Mouse (Mus musculus) hindbrain, embryonic 10.5 days (tissue): ENCODE results near the gene 1700034I23Rik. TPM values are rescaled to one million over a fixed set of nuclear protein-coding genes. Genes with fewer than 3 reads are reported as not detected.
A peak's percentile ranks its signal among the peaks of the same experiment; 100 is the strongest.
"Not testable (repeated sequence)": the region's sequence is repeated elsewhere in the genome, so short reads cannot be mapped to it uniquely, and the experiment has no call there.

Experiments used
- DNase-seq: peaks from one replicate; pipeline ENCODE4 v3.0.0-alpha.2; 2017; ENCODE audit warnings: low spot score
- H3K27ac ChIP-seq: fragments of 300-500 bp; sonication (generic); 2 replicates; pipeline ENCODE4 v1.5.1; 2016; ENCODE audit warnings: mild to moderate bottlenecking, moderate library complexity
- H3K27me3 ChIP-seq: fragments of 300-500 bp; sonication (generic); 2 replicates; pipeline ENCODE4 v1.6.1; 2016; ENCODE audit warnings: mild to moderate bottlenecking; ENCODE audit not compliant: poor library complexity, insufficient read depth, severe bottlenecking
- H3K36me3 ChIP-seq: fragments of 300-500 bp; sonication (generic); 2 replicates; pipeline ENCODE4 v1.6.1; 2016; ENCODE audit warnings: mild to moderate bottlenecking, moderate library complexity
- H3K4me1 ChIP-seq: fragments of 300-500 bp; sonication (generic); replicated peaks from 2 replicates; pipeline ENCODE4 v1.6.1; 2016; ENCODE audit warnings: mild to moderate bottlenecking
- H3K4me3 ChIP-seq: fragments of 300-500 bp; sonication (generic); 2 replicates; pipeline ENCODE4 v1.5.1; 2016; ENCODE audit warnings: mild to moderate bottlenecking, moderate library complexity
- H3K9me3 ChIP-seq: fragments of 300-500 bp; sonication (generic); 2 replicates; pipeline ENCODE4 v1.6.1; 2016; ENCODE audit warnings: mild to moderate bottlenecking, moderate library complexity
- WGBS: fragments of 180-500 bp; shearing (Covaris S2); methylation state at CpG from one replicate; pipeline ENCODE4 v1.1.7; 2016; 5-methylcytosine and 5-hydroxymethylcytosine counted together
- polyA plus RNA-seq: library from polyadenylated mRNA; unstranded; fragments of >200 nt; fragmentation: Nextera tagmentation; extraction: Ambion mirVana; gene quantifications from 2 replicates; pipeline ENCODE4 v1.2.1, GENCODE M21; 2016

The 1700034I23Rik gene
- 0.10 and 0.17 TPM in 2 replicates for polyA plus RNA-seq

GRCm38 (mm10) chr3:40902443-40902842 lies at the start of gene 1700034I23Rik:
Gene 1700034I23Rik (minus strand): TSS chr3:40902543.
- not testable (repeated sequence) for H3K27ac ChIP-seq, H3K27me3 ChIP-seq, H3K4me3 ChIP-seq, DNase-seq, H3K9me3 ChIP-seq, H3K36me3 ChIP-seq, H3K4me1 ChIP-seq
- over 99% methylated on average over 8 of the region's 10 CpGs for WGBS

- Histone ChIP-seq H3K27ac (no peak overlapping the region), H3K27me3 (peaks cover 44% of the 10 kb centered on the region), H3K9me3 (no peaks in the 10 kb centered on the region), H3K4me1 (peaks cover 20% of the 10 kb centered on the region; the same call in 1 of the 2 replicates), H3K36me3 (no peaks in the 10 kb centered on the region), H3K4me3 (peak overlapping the region; percentile 78)
- 16% methylated on average over 7 of the region's 7 CpGs for WGBS
- DNase-seq = no peak
Observed at GRCm38 (mm10) chr3:40951365-40951764, 49.0 kb upstream of the 1700034I23Rik start.

GRCm38 (mm10) chr3:40950601-40951201 lies 48.4 kb upstream of the 1700034I23Rik start:
- peak; percentile 59 for DNase-seq
- Histone ChIP-seq H3K4me1 (peaks cover 20% of the 10 kb centered on the region; the same call in 1 of the 2 replicates), H3K36me3 (no peaks in the 10 kb centered on the region), H3K9me3 (no peaks in the 10 kb centered on the region), H3K4me3 (peak overlapping the region; percentile 78), H3K27me3 (peaks cover 44% of the 10 kb centered on the region), H3K27ac (peak overlapping the region; percentile 90)
- WGBS = under 1% methylated on average over 43 of the region's 43 CpGs

- peak; percentile 56 for DNase-seq
Observed at GRCm38 (mm10) chr3:40949903-40950600, 47.7 kb upstream of the 1700034I23Rik start.

GRCm38 (mm10) chr3:40949170-40949902 lies 47.0 kb upstream of the 1700034I23Rik start, which contains the start of gene Larp1b:
Gene Larp1b (plus strand): TSS chr3:40949828.
- WGBS = under 1% methylated on average over 66 of the region's 66 CpGs
- Histone ChIP-seq H3K9me3 (no peaks in the 10 kb centered on the region), H3K27ac (peak within 1 kb of the TSS; percentile 90), H3K36me3 (no peaks in the 10 kb centered on the region), H3K27me3 (peaks cover 44% of the 10 kb centered on the region), H3K4me3 (peak within 1 kb of the TSS; percentile 78), H3K4me1 (peaks cover 20% of the 10 kb centered on the region; the same call in 1 of the 2 replicates)
- DNase-seq = peak; percentile 99

More at GRCm38 (mm10) chr3:40949903-40950600, 47.7 kb upstream of the 1700034I23Rik start:
- H3K4me1 ChIP-seq = peaks cover 20% of the 10 kb centered on the region; the same call in 1 of the 2 replicates
- H3K4me3 ChIP-seq = peak overlapping the region; percentile 78
- H3K27me3 ChIP-seq = peaks cover 44% of the 10 kb centered on the region
- H3K27ac ChIP-seq = peak overlapping the region; percentile 90
- H3K36me3 ChIP-seq = no peaks in the 10 kb centered on the region
- WGBS = under 1% methylated on average over 115 of the region's 118 CpGs
- H3K9me3 ChIP-seq = no peaks in the 10 kb centered on the region

GRCm38 (mm10) chr3:40939019-40939418 lies 36.7 kb upstream of the 1700034I23Rik start:
- H3K4me3 ChIP-seq = no peak overlapping the region
- no peaks in the 10 kb centered on the region for H3K4me1 ChIP-seq
- H3K27ac ChIP-seq = no peak overlapping the region
- H3K36me3 ChIP-seq = peaks cover 2% of the 10 kb centered on the region
- no peaks in the 10 kb centered on the region for H3K9me3 ChIP-seq
- no peak for DNase-seq
- no peaks in the 10 kb centered on the region for H3K27me3 ChIP-seq

- H3K4me1 ChIP-seq = no peaks in the 10 kb centered on the region
- no peak overlapping the region for H3K4me3 ChIP-seq
- H3K27me3 ChIP-seq = no peaks in the 10 kb centered on the region
- H3K36me3 ChIP-seq = peaks cover 7% of the 10 kb centered on the region
- H3K9me3 ChIP-seq = no peaks in the 10 kb centered on the region
- no peak overlapping the region for H3K27ac ChIP-seq
- DNase-seq = no peak
- 97% methylated on average over 4 of the region's 4 CpGs for WGBS
Observed at GRCm38 (mm10) chr3:40938592-40938991, 36.2 kb upstream of the 1700034I23Rik start.

GRCm38 (mm10) chr3:40938189-40938588 lies 35.8 kb upstream of the 1700034I23Rik start:
- WGBS = 87% methylated on average over 5 of the region's 5 CpGs
- no peak for DNase-seq
- Histone ChIP-seq H3K4me3 (no peak overlapping the region), H3K27me3 (no peaks in the 10 kb centered on the region), H3K27ac (no peak overlapping the region), H3K36me3 (peaks cover 8% of the 10 kb centered on the region), H3K4me1 (no peaks in the 10 kb centered on the region), H3K9me3 (no peaks in the 10 kb centered on the region)

- H3K9me3 ChIP-seq = not testable (repeated sequence)
- H3K27ac ChIP-seq = peak overlapping the region; percentile 75
Observed at GRCm38 (mm10) chr3:40894336-40894735, 8.0 kb downstream of the 1700034I23Rik start.

GRCm38 (mm10) chr3:40893816-40894258 lies 8.5 kb downstream of the 1700034I23Rik start:
- peak; percentile 99 for DNase-seq
- not testable (repeated sequence) for H3K36me3 ChIP-seq, H3K9me3 ChIP-seq, H3K27me3 ChIP-seq
- under 1% methylated on average over 38 of the region's 38 CpGs for whole genome bisulfite sequencing
- Histone ChIP-seq H3K4me1 (peaks cover 13% of the 10 kb centered on the region), H3K4me3 (peak overlapping the region; percentile 62), H3K27ac (peak overlapping the region; percentile 82)

More at GRCm38 (mm10) chr3:40894336-40894735, 8.0 kb downstream of the 1700034I23Rik start:
- H3K4me1 ChIP-seq = peaks cover 13% of the 10 kb centered on the region
- H3K4me3 ChIP-seq = peak overlapping the region; percentile 62
- H3K36me3 ChIP-seq, H3K27me3 ChIP-seq: not testable (repeated sequence)
- DNase-seq = peak; percentile 39
- under 1% methylated on average over 22 of the region's 24 CpGs for WGBS

GRCm38 (mm10) chr3:40853123-40853738 lies 49.1 kb downstream of the 1700034I23Rik start:
- H3K27me3 ChIP-seq, H3K27ac ChIP-seq, DNase-seq, H3K36me3 ChIP-seq, H3K9me3 ChIP-seq, H3K4me1 ChIP-seq, H3K4me3 ChIP-seq: not testable (repeated sequence)
- WGBS = 88% methylated on average over 3 of the region's 3 CpGs
